Mouse (Mus musculus): ENCODE measurements at regions not wholly inside any gene's neighbourhood (a gene's known extent, or its start where the extent isn't known, plus 50 kb on each side); places are given as distances from the start of the nearest gene placed in this dataset.

- Histone ChIP-seq H3K4me3 (ENCODE audit: low read depth, low read length) (no peak overlapping the region), H3K4me2 (ENCODE audit: low read depth, low read length, severe bottlenecking) (no peak overlapping the region), H3K9me3 (ENCODE audit: control insufficient read depth, low read length) (no peaks in the 10 kb centered on the region), H3K27me3 (ENCODE audit: control insufficient read depth, insufficient read depth, low read length) (no peaks in the 10 kb centered on the region), H3K36me3 (ENCODE audit: control insufficient read depth, insufficient read depth, low read length) (no peaks in the 10 kb centered on the region), H3K9ac (ENCODE audit: low read length) (no peak overlapping the region), H3K4me1 (replicated peaks; ENCODE audit: control insufficient read depth, insufficient read depth, low read length) (no peaks in the 10 kb centered on the region), H3K27ac (ENCODE audit: low read depth, low read length) (no peak overlapping the region)
- DNase-seq (ENCODE audit: low spot score), result no peak
- WGBS, result 64% methylated on average over 4 of the region's 4 CpGs
- ATAC-seq (replicated peaks; ENCODE audit: low FRiP score), result no peak
Measured at GRCm38 (mm10) chr3:105169117-105169516, 102.5 kb downstream of the 4930564D02Rik start.

GRCm38 (mm10) chr3:105171527-105171926, 104.9 kb downstream of the 4930564D02Rik start:
- Histone ChIP-seq H3K9me3 (ENCODE audit: control insufficient read depth, low read length) (no peaks in the 10 kb centered on the region), H3K9ac (ENCODE audit: low read length) (no peak overlapping the region), H3K4me2 (ENCODE audit: low read depth, low read length, severe bottlenecking) (no peak overlapping the region), H3K27ac (ENCODE audit: low read depth, low read length) (no peak overlapping the region), H3K36me3 (ENCODE audit: control insufficient read depth, insufficient read depth, low read length) (no peaks in the 10 kb centered on the region), H3K27me3 (ENCODE audit: control insufficient read depth, insufficient read depth, low read length) (no peaks in the 10 kb centered on the region), H3K4me1 (replicated peaks; ENCODE audit: control insufficient read depth, insufficient read depth, low read length) (no peaks in the 10 kb centered on the region), H3K4me3 (ENCODE audit: low read depth, low read length) (no peak overlapping the region)
- 78% methylated on average over 5 of the region's 5 CpGs for WGBS
- ATAC-seq (replicated peaks; ENCODE audit: low FRiP score), result no peak
- DNase-seq (ENCODE audit: low spot score), result no peak

GRCm38 (mm10) chr3:105172054-105172453, 105.4 kb downstream of the 4930564D02Rik start:
- 89% methylated on average over 1 of the region's 1 CpGs for WGBS
- Histone ChIP-seq H3K4me2 (ENCODE audit: low read depth, low read length, severe bottlenecking) (no peak overlapping the region), H3K27me3 (ENCODE audit: control insufficient read depth, insufficient read depth, low read length) (no peaks in the 10 kb centered on the region), H3K27ac (ENCODE audit: low read depth, low read length) (no peak overlapping the region), H3K4me1 (replicated peaks; ENCODE audit: control insufficient read depth, insufficient read depth, low read length) (no peaks in the 10 kb centered on the region), H3K4me3 (ENCODE audit: low read depth, low read length) (no peak overlapping the region), H3K9me3 (ENCODE audit: control insufficient read depth, low read length) (no peaks in the 10 kb centered on the region), H3K9ac (ENCODE audit: low read length) (no peak overlapping the region), H3K36me3 (ENCODE audit: control insufficient read depth, insufficient read depth, low read length) (no peaks in the 10 kb centered on the region)
- ATAC-seq (replicated peaks; ENCODE audit: low FRiP score) (no peak), DNase-seq (ENCODE audit: low spot score) (no peak)

- H3K4me2 ChIP-seq (ENCODE audit: low read depth, low read length, severe bottlenecking), result no peak overlapping the region
- WGBS, result 89% methylated on average over 7 of the region's 7 CpGs
- H3K27ac ChIP-seq (ENCODE audit: low read depth, low read length), result no peak overlapping the region
- ATAC-seq (replicated peaks; ENCODE audit: low FRiP score), result no peak
- H3K36me3 ChIP-seq (ENCODE audit: control insufficient read depth, insufficient read depth, low read length), result no peaks in the 10 kb centered on the region
- H3K9ac ChIP-seq (ENCODE audit: low read length), result no peak overlapping the region
- H3K4me3 ChIP-seq (ENCODE audit: low read depth, low read length), result no peak overlapping the region
- H3K9me3 ChIP-seq (ENCODE audit: control insufficient read depth, low read length), result no peaks in the 10 kb centered on the region
- DNase-seq (ENCODE audit: low spot score), result no peak
- H3K4me1 ChIP-seq (replicated peaks; ENCODE audit: control insufficient read depth, insufficient read depth, low read length), result no peaks in the 10 kb centered on the region
- no peaks in the 10 kb centered on the region for H3K27me3 ChIP-seq (ENCODE audit: control insufficient read depth, insufficient read depth, low read length)
Measured at GRCm38 (mm10) chr3:105191303-105191702, 124.7 kb downstream of the 4930564D02Rik start.

GRCm38 (mm10) chr3:105191830-105192229, 125.2 kb downstream of the 4930564D02Rik start:
- H3K4me2 ChIP-seq (ENCODE audit: low read depth, low read length, severe bottlenecking), result no peak overlapping the region
- H3K9ac ChIP-seq (ENCODE audit: low read length), result no peak overlapping the region
- no peaks in the 10 kb centered on the region for H3K27me3 ChIP-seq (ENCODE audit: control insufficient read depth, insufficient read depth, low read length)
- no peaks in the 10 kb centered on the region for H3K36me3 ChIP-seq (ENCODE audit: control insufficient read depth, insufficient read depth, low read length)
- H3K27ac ChIP-seq (ENCODE audit: low read depth, low read length), result no peak overlapping the region
- no peaks in the 10 kb centered on the region for H3K9me3 ChIP-seq (ENCODE audit: control insufficient read depth, low read length)
- DNase-seq (ENCODE audit: low spot score) (no peak), ATAC-seq (replicated peaks; ENCODE audit: low FRiP score) (no peak)
- WGBS, result 76% methylated on average over 7 of the region's 7 CpGs
- no peaks in the 10 kb centered on the region for H3K4me1 ChIP-seq (replicated peaks; ENCODE audit: control insufficient read depth, insufficient read depth, low read length)
- no peak overlapping the region for H3K4me3 ChIP-seq (ENCODE audit: low read depth, low read length)

GRCm38 (mm10) chr3:105200735-105201134, 134.1 kb downstream of the 4930564D02Rik start:
- no peak overlapping the region for H3K27ac ChIP-seq (ENCODE audit: low read depth, low read length)
- H3K9ac ChIP-seq (ENCODE audit: low read length), result no peak overlapping the region
- no peaks in the 10 kb centered on the region for H3K36me3 ChIP-seq (ENCODE audit: control insufficient read depth, insufficient read depth, low read length)
- H3K4me3 ChIP-seq (ENCODE audit: low read depth, low read length), result no peak overlapping the region
- H3K9me3 ChIP-seq (ENCODE audit: control insufficient read depth, low read length), result no peaks in the 10 kb centered on the region
- no peak for ATAC-seq (replicated peaks; ENCODE audit: low FRiP score)
- no peak for DNase-seq (ENCODE audit: low spot score)
- H3K4me1 ChIP-seq (replicated peaks; ENCODE audit: control insufficient read depth, insufficient read depth, low read length), result no peaks in the 10 kb centered on the region
- no peak overlapping the region for H3K4me2 ChIP-seq (ENCODE audit: low read depth, low read length, severe bottlenecking)
- H3K27me3 ChIP-seq (ENCODE audit: control insufficient read depth, insufficient read depth, low read length), result no peaks in the 10 kb centered on the region
- 88% methylated on average over 3 of the region's 3 CpGs for WGBS

- ATAC-seq (replicated peaks; ENCODE audit: low FRiP score) (no peak), DNase-seq (ENCODE audit: low spot score) (no peak)
- 75% methylated on average over 5 of the region's 5 CpGs for WGBS
Measured at GRCm38 (mm10) chr3:105209164-105209563, 142.5 kb downstream of the 4930564D02Rik start.

GRCm38 (mm10) chr3:105211023-105211422, 144.4 kb downstream of the 4930564D02Rik start:
- Histone ChIP-seq H3K4me2 (ENCODE audit: low read depth, low read length, severe bottlenecking) (no peak overlapping the region), H3K36me3 (ENCODE audit: control insufficient read depth, insufficient read depth, low read length) (no peaks in the 10 kb centered on the region), H3K4me1 (replicated peaks; ENCODE audit: control insufficient read depth, insufficient read depth, low read length) (no peaks in the 10 kb centered on the region), H3K27ac (ENCODE audit: low read depth, low read length) (no peak overlapping the region), H3K4me3 (ENCODE audit: low read depth, low read length) (no peak overlapping the region), H3K9me3 (ENCODE audit: control insufficient read depth, low read length) (no peaks in the 10 kb centered on the region), H3K27me3 (ENCODE audit: control insufficient read depth, insufficient read depth, low read length) (no peaks in the 10 kb centered on the region), H3K9ac (ENCODE audit: low read length) (no peak overlapping the region)
- 97% methylated on average over 1 of the region's 1 CpGs for WGBS
- DNase-seq (ENCODE audit: low spot score) (no peak), ATAC-seq (replicated peaks; ENCODE audit: low FRiP score) (no peak)

More at GRCm38 (mm10) chr3:105209164-105209563, 142.5 kb downstream of the 4930564D02Rik start:
- H3K4me1 ChIP-seq (replicated peaks; ENCODE audit: control insufficient read depth, insufficient read depth, low read length), result no peaks in the 10 kb centered on the region
- no peak overlapping the region for H3K9ac ChIP-seq (ENCODE audit: low read length)
- no peaks in the 10 kb centered on the region for H3K9me3 ChIP-seq (ENCODE audit: control insufficient read depth, low read length)
- no peaks in the 10 kb centered on the region for H3K27me3 ChIP-seq (ENCODE audit: control insufficient read depth, insufficient read depth, low read length)
- H3K4me2 ChIP-seq (ENCODE audit: low read depth, low read length, severe bottlenecking), result no peak overlapping the region
- no peak overlapping the region for H3K27ac ChIP-seq (ENCODE audit: low read depth, low read length)
- no peak overlapping the region for H3K4me3 ChIP-seq (ENCODE audit: low read depth, low read length)
- H3K36me3 ChIP-seq (ENCODE audit: control insufficient read depth, insufficient read depth, low read length), result no peaks in the 10 kb centered on the region

GRCm38 (mm10) chr3:105211726-105212125, 145.1 kb downstream of the 4930564D02Rik start:
- Histone ChIP-seq H3K9ac (ENCODE audit: low read length) (no peak overlapping the region), H3K27ac (ENCODE audit: low read depth, low read length) (no peak overlapping the region), H3K9me3 (ENCODE audit: control insufficient read depth, low read length) (no peaks in the 10 kb centered on the region), H3K27me3 (ENCODE audit: control insufficient read depth, insufficient read depth, low read length) (no peaks in the 10 kb centered on the region), H3K4me2 (ENCODE audit: low read depth, low read length, severe bottlenecking) (no peak overlapping the region), H3K4me1 (replicated peaks; ENCODE audit: control insufficient read depth, insufficient read depth, low read length) (no peaks in the 10 kb centered on the region), H3K36me3 (ENCODE audit: control insufficient read depth, insufficient read depth, low read length) (no peaks in the 10 kb centered on the region), H3K4me3 (ENCODE audit: low read depth, low read length) (no peak overlapping the region)
- WGBS, result 62% methylated on average over 3 of the region's 3 CpGs
- no peak for ATAC-seq (replicated peaks; ENCODE audit: low FRiP score)
- no peak for DNase-seq (ENCODE audit: low spot score)

Data from forebrain, embryonic 11.5 days (tissue).